Mouse (Mus musculus): ENCODE measurements at regions not wholly inside any gene's neighbourhood (a gene's known extent, or its start where the extent isn't known, plus 50 kb on each side); places are given as distances from the start of the nearest gene placed in this dataset.

GRCm38 (mm10) chr6:67163947-67164346, 74.0 kb upstream of the Serbp1 start:
- TF ChIP-seq CTCF (IDR thresholded peaks at IDR 0.05; ENCODE audit: extremely low read depth, insufficient read depth, insufficient read length, insufficient replicate concordance) (no peak), POLR2A (IDR thresholded peaks at IDR 0.05; ENCODE audit: low read depth, low read length) (no peak)
